Mouse (Mus musculus) forebrain, embryonic 13.5 days (tissue): Measurements from ENCODE around the gene Elmo3. TPM values are rescaled to one million over a fixed set of nuclear protein-coding genes. Genes with fewer than 3 reads are reported as not detected.
A peak's percentile ranks its signal among the peaks of the same experiment; 100 is the strongest.

ENCODE experiments used
- ATAC-seq: fragments of 200-750 bp; cut with Nextera tagmentation; 2 replicates; pipeline ENCODE4 v1.8.0; 2017
- H3K27ac ChIP-seq: fragments of 300-500 bp; sonication (generic); 2 replicates; pipeline ENCODE4 v1.5.1; 2015; ENCODE audit warnings: inconsistent platforms, mild to moderate bottlenecking, moderate library complexity
- H3K27me3 ChIP-seq: fragments of 300-500 bp; sonication (generic); 2 replicates; pipeline ENCODE4 v1.6.1; 2015; ENCODE audit warnings: mild to moderate bottlenecking, inconsistent platforms
- H3K36me3 ChIP-seq: fragments of 300-500 bp; sonication (generic); 2 replicates; pipeline ENCODE4 v1.6.1; 2015; ENCODE audit warnings: mild to moderate bottlenecking, inconsistent platforms; ENCODE audit not compliant: poor library complexity, severe bottlenecking
- H3K4me1 ChIP-seq: fragments of 300-500 bp; sonication (generic); 2 replicates; pipeline ENCODE4 v1.6.1; 2015; ENCODE audit warnings: inconsistent platforms
- H3K4me2 ChIP-seq: fragments of 300-500 bp; sonication (generic); 2 replicates; pipeline ENCODE4 v1.6.1; 2015; ENCODE audit warnings: inconsistent platforms, mild to moderate bottlenecking, moderate library complexity
- H3K4me3 ChIP-seq: fragments of 300-500 bp; sonication (generic); 2 replicates; pipeline ENCODE4 v1.5.1; 2015; ENCODE audit warnings: mild to moderate bottlenecking, inconsistent platforms
- H3K9ac ChIP-seq: fragments of 300-500 bp; sonication (generic); 2 replicates; pipeline ENCODE4 v1.6.1; 2015; ENCODE audit warnings: mild to moderate bottlenecking, inconsistent platforms
- H3K9me3 ChIP-seq: fragments of 300-500 bp; sonication (generic); replicated peaks from 2 replicates; pipeline ENCODE4 v1.6.1; 2016; ENCODE audit warnings: inconsistent platforms
- WGBS: fragments of 180-500 bp; shearing (Covaris S2); methylation state at CpG from one replicate; pipeline ENCODE4 v1.1.7; 2015; 5-methylcytosine and 5-hydroxymethylcytosine counted together
- polyA plus RNA-seq: library from polyadenylated mRNA; unstranded; fragments of >200 nt; fragmentation: Nextera tagmentation; extraction: Ambion mirVana; gene quantifications from 2 replicates; pipeline ENCODE4 v1.2.1, GENCODE M21; 2015

The Elmo3 gene
- polyA plus RNA-seq, 1 experiment from 2014 or later, result 0.75 TPM

DNA sequence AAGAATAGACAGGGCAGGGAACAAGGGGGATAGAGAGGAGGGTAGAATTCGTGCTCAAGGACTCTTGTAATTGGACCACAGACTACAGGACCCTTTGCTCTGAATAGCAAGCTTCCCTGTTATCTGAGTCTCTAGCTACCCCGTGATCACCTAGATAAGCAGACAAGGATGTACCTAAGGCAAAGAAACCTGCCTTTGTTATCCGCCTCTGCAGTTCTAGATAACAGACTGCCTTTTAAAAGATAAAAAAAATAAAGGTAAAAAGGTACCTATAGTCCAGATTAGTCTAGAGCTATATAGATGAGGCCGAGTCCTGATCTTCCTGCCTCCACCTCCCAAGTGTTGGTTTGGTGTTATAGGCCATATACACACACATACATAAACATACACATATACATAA lies 37.4 kb downstream of the Elmo3 start:
- ATAC-seq, result no peak
- peaks cover 23% of the 10 kb centered on the region for H3K4me1 ChIP-seq
- no peak overlapping the region for H3K4me2 ChIP-seq
- no peaks in the 10 kb centered on the region for H3K9me3 ChIP-seq
- H3K27ac ChIP-seq, result no peak overlapping the region
- no peak overlapping the region for H3K4me3 ChIP-seq
- H3K36me3 ChIP-seq, result no peaks in the 10 kb centered on the region
- peaks cover 10% of the 10 kb centered on the region; the same call in 1 of the 2 replicates for H3K27me3 ChIP-seq
- no peak overlapping the region for H3K9ac ChIP-seq
- 74% methylated on average over 4 of the region's 4 CpGs for WGBS

DNA sequence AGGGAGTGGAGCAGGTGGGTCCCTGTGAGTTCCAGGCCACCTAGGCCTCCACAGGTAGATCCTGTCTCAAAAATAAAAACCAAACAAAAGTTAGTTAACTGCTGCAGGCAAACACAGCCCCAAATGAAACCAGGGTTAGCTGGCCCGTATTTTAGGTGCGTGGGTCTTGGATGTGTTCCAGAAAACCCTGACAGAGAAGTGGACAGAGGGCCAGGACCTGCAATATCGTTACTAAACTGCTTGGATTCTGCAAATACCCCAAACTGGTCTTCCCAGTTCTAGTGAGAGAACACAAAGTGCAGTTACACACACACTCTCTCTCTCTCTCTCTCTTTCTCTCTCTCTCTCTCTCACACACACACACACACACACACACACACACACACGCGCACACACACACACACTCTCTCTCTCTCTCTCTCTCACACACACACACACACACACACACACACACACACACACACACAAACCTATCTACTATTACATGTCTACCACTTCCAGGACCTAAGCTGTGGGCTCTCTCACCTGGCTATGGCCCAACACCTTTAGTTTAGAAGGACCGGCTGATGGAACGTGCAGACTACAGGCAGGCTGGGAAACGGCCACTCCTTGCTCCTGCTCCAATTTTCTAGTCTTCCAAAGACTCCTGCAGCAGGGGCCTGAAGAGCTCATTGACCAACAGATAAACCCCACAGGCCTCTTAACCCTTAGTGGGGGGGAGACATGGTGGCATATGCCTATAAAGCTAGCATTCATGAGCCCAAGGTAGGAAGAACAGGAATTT lies 38.6 kb downstream of the Elmo3 start:
- Histone ChIP-seq H3K4me2 (no peak overlapping the region), H3K27ac (no peak overlapping the region), H3K4me3 (no peak overlapping the region), H3K4me1 (peaks cover 29% of the 10 kb centered on the region), H3K9me3 (no peaks in the 10 kb centered on the region), H3K27me3 (peaks cover 10% of the 10 kb centered on the region; the same call in 1 of the 2 replicates), H3K36me3 (no peaks in the 10 kb centered on the region), H3K9ac (peak overlapping the region; percentile 21; the same call in 1 of the 2 replicates)
- ATAC-seq, result no peak
- 73% methylated on average over 8 of the region's 8 CpGs for WGBS

DNA sequence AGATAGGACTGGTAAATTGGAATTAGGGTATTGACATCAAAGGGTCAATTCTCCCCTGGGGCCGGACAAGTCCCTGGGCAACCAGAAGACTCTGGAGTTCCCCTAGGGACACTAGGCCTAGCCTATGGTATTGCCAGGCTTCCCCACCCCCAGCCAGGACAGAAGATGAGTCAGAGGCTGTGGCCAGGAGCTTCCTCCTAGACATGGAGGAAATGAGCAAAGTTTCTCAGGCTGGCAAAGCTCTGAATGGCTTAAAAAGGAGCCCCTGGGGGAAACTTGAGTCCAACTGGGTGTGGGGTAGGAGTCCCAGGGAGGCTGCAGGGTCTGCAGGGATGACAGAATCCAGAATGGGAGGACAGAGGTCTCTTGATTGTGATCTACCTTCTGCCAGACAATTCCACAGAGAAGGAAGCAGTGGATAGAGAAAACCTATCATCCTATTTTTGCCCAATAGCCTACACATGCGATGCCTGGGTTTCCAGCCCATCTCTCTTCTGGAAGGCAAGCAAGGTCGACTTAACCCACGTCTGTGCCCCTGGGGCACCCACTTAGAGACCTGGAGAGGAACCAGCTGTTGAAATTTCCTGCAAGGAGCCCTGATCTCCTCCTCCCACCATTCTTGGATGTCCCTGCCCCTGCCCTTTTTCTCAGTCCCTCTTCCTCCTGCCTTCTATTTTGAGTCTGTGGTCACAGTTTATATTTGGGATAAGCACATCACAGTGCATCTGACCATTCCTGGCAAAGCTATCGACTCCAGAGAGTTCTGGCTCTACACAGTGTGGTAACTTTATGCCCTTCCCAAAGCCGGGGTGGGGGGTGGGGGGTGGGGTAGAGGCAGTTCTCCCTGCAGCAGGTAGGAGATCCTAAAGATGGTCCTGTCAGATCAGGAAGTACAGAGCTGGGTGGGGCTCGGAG lies 39.9 kb downstream of the Elmo3 start:
- Histone ChIP-seq H3K9ac (no peak overlapping the region), H3K36me3 (no peaks in the 10 kb centered on the region), H3K4me1 (peaks cover 40% of the 10 kb centered on the region), H3K27ac (no peak overlapping the region), H3K4me3 (no peak overlapping the region), H3K9me3 (no peaks in the 10 kb centered on the region), H3K27me3 (peaks cover 10% of the 10 kb centered on the region; the same call in 1 of the 2 replicates), H3K4me2 (no peak overlapping the region)
- 74% methylated on average over 7 of the region's 7 CpGs for WGBS
- no peak for ATAC-seq

DNA sequence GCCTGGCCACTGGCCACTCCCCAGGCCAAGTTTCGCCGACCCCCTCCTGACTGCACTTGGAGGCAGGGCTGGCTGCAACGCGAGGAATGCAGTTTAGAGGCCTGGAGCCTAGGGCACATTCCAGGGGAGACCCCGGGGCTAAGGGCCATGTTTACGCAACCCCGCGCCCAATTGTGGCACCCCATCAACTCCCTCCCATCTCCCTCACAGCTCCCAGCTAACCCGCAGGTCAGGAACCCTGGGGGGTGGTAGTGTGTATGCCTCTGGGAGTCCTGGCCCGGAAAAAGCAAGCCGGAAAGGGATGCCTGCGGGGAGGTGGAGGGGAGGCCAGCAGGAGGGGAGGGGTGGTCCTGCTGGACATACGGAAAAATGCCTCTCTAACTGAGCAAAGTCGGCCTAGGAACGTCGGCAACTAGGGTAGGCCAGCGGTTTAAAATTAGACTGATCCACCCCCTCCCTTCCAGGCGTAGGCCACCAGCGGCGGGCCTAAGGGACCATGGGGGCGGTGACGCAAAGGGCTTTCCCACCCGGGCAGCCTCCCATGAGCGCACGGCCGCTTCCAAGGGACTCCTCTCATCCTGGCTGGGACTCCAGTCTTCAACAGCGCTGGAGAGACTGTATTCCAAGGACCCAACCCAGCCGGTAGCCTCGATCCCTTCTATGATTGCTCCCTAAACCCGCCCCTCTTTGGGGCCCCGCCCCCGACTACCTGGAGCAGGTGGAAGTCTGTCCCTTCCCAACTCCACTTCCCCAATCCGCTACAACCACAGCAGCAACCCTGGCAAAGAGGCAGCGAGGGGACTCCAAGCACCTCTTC lies 41.4 kb downstream of the Elmo3 start:
- Histone ChIP-seq H3K27me3 (peaks cover 10% of the 10 kb centered on the region; the same call in 1 of the 2 replicates), H3K4me1 (peaks cover 42% of the 10 kb centered on the region), H3K4me3 (peak overlapping the region; percentile 76), H3K27ac (peak overlapping the region; percentile 65; the same call in 1 of the 2 replicates), H3K4me2 (peak overlapping the region; percentile 96), H3K9me3 (no peaks in the 10 kb centered on the region), H3K36me3 (no peaks in the 10 kb centered on the region), H3K9ac (peak overlapping the region; percentile 81)
- WGBS, result 2% methylated on average over 34 of the region's 34 CpGs
- peak; percentile 5 for ATAC-seq

DNA sequence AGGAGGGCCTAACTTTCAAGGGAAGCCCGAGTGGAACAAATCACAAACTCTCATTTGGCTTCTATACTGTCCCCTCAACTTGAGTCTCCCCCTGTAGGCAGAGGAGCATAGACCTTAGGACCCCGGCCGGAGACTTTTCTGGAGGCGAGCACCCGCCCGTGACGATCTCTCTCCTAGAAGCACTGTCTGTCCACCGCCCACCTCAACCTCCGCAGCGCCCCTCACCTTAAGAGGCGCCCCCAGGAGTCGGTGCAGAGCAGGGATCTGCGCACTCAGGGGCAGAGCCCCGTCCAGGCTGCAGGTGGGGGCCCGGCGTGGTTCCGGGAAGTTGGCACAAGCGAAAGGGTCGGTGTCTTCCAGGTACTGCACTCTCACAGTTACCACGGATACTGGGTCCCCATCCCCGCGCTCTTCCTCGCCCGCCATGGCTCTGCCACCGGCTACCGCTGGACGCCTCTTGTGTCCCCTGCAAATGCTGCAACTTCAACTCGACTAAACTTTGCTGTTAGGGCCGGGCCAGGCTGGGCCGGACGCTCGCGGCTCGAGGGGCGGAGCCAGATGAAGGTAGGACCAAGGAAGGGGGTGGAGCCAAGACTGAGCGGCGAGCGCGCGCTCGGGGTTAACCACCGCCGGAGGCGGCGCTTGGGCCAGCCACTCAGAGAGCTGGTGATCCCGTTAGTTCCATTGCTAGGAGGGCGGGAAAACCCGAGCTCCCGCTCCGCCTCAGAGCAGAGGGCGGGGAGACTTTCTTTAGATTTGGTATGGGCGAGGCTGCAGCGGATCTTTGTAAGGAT lies 42.2 kb downstream of the Elmo3 start, which contains the start of gene Fhod1:
TSS of gene Fhod1 (minus strand) at position 526 of the 794 bp plus-strand sequence.
- peaks cover 10% of the 10 kb centered on the region; the same call in 1 of the 2 replicates for H3K27me3 ChIP-seq
- no peaks in the 10 kb centered on the region for H3K36me3 ChIP-seq
- WGBS, result under 1% methylated on average over 53 of the region's 53 CpGs
- peak; percentile 91 for ATAC-seq
- H3K4me3 ChIP-seq, result peak within 1 kb of the TSS; percentile 76
- H3K4me1 ChIP-seq, result peaks cover 42% of the 10 kb centered on the region
- H3K9ac ChIP-seq, result peak within 1 kb of the TSS; percentile 81
- peak within 1 kb of the TSS; percentile 96 for H3K4me2 ChIP-seq
- peak within 1 kb of the TSS; percentile 65 for H3K27ac ChIP-seq
- no peaks in the 10 kb centered on the region for H3K9me3 ChIP-seq

DNA sequence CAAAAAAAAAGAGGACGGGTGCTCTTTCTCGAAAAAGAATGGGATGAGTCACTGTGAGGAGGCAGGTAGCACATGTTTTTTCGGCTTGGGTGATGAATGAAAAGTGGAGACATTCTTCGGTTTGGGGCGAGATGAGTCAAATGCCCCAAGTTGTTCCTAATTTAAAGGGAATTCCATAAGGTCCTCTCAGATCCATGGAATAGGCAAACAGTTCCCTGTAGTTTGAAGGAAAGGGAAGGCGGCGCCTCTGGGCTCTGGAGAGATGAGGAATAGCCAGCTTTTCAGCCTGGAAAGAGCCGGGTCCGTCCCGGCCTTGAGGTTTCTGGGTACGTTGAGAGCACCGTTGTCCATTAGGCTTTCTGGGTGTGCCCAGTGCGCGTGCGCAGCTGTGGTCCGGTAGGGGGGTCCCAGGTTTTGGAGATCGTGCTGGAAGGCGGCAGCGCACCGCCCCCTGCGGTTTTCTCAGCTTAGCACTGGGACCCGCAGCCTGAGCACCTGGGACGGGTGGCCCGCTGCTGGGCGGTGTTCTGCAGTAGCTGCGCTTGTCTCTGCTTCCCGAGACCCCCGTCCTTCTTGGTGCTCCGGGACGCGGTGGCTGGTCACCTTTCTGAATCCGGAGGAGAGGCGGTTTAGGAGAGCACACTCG lies 43.2 kb downstream of the Elmo3 start, which contains the start of gene Slc9a5:
TSS of gene Slc9a5 (plus strand) at position 394 of the 646 bp plus-strand sequence.
- WGBS, result under 1% methylated on average over 34 of the region's 34 CpGs
- H3K9me3 ChIP-seq, result no peaks in the 10 kb centered on the region
- peaks cover 10% of the 10 kb centered on the region; the same call in 1 of the 2 replicates for H3K27me3 ChIP-seq
- peak within 1 kb of the TSS; percentile 65 for H3K27ac ChIP-seq
- peak within 1 kb of the TSS; percentile 76 for H3K4me3 ChIP-seq
- peak; percentile 20 for ATAC-seq
- H3K9ac ChIP-seq, result peak within 1 kb of the TSS; percentile 81
- no peaks in the 10 kb centered on the region for H3K36me3 ChIP-seq
- H3K4me2 ChIP-seq, result peak within 1 kb of the TSS; percentile 96
- H3K4me1 ChIP-seq, result peaks cover 42% of the 10 kb centered on the region

DNA sequence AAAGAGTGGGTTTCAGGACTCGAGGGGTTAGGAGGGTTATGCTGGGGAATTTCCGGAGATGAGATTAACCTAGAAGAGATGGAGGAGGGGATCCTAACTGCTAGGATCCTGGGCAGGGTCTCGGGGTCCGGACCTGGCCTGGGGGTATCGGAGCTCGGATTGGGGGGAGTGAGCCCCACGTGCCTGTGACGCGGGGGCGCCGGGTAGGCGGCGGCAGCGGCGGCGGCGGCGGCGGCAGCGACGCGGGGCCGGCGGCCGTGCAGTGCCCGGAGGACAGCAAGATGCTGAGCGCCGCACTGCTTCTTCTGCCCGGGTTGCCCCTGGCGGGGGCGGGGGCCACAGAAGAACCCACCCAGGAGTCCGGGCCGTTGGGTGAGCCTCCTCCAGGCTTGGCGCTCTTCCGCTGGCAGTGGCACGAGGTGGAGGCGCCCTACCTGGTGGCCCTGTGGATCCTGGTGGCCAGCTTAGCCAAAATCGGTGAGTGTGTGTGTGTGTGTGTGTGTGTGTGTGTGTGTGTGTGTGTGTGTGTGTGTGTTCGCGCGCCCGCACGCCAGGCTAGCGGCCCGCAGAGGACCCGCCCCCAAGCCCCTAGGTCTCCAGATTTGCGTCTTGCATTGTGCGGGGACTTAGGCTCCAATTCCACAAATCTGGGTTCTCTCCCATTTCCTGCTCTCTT lies 43.8 kb downstream of the Elmo3 start:
- peak; percentile 32 for ATAC-seq
- Histone ChIP-seq H3K27me3 (peaks cover 10% of the 10 kb centered on the region; the same call in 1 of the 2 replicates), H3K4me2 (peak overlapping the region; percentile 96), H3K4me1 (peaks cover 42% of the 10 kb centered on the region), H3K4me3 (peak overlapping the region; percentile 76), H3K9ac (peak overlapping the region; percentile 81), H3K27ac (0 out of 2 replicates have a peak overlapping the region, but pooled peaks have one; percentile 65), H3K36me3 (no peaks in the 10 kb centered on the region), H3K9me3 (no peaks in the 10 kb centered on the region)
- WGBS, result 0% methylated on average over 31 of the region's 48 CpGs

DNA sequence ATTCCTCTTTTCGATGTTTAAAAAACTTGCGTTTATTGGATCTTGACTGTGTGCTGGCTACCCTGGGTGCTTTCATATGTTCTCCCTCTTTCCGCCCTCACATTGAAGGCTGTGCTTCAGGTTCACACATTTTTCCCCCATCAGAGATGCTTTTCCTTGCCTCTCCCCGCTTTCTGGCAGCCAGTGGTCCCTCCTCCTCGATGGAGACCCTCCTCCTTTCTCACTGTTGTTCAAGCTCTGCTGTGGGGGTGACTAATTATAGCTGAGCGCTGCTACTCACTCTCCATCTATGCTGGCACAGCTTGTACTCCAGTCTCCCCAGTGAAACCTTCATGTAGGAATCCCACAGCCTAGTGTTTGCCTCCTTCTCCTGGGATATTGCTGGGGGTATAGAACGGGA lies 44.8 kb downstream of the Elmo3 start:
- Histone ChIP-seq H3K9ac (peak overlapping the region; percentile 81), H3K9me3 (no peaks in the 10 kb centered on the region), H3K4me3 (peak overlapping the region; percentile 76), H3K4me1 (peaks cover 42% of the 10 kb centered on the region), H3K27me3 (peaks cover 10% of the 10 kb centered on the region; the same call in 1 of the 2 replicates), H3K27ac (peak overlapping the region; percentile 45; the same call in 1 of the 2 replicates), H3K36me3 (0 out of 2 replicates have a peak, but pooled peaks cover 2% of the 10 kb centered on the region), H3K4me2 (peak overlapping the region; percentile 96)
- no peak for ATAC-seq
- 31% methylated on average over 7 of the region's 7 CpGs for WGBS

DNA sequence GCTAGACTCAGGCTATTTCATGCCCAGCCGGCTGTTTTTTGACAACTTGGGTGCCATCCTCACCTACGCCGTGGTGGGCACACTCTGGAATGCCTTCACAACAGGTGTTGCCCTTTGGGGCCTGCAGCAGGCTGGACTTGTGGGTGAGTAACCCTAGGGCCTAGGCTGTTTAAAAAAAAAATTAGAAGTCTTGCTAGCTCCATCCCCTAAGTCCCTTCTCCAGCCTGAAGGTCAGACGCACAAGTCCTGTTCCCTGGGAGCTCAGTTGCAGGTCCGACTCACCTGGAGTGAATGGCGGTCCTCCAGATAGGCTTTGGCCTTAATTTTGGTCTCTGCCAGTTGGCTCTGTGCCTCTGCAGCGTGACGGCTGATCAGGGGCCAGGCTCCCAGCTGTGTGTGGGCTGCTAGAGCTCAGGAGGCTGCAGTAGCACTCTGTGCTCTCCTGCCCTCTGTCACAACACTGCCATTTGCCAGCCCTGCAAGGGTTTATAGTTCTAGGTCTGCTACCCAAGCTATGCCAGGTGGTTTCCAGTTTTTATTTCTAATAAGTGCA lies 48.3 kb downstream of the Elmo3 start:
- peaks cover 27% of the 10 kb centered on the region for H3K36me3 ChIP-seq
- H3K4me1 ChIP-seq, result peaks cover 20% of the 10 kb centered on the region
- no peaks in the 10 kb centered on the region for H3K27me3 ChIP-seq
- H3K9me3 ChIP-seq, result no peaks in the 10 kb centered on the region
- H3K9ac ChIP-seq, result no peak overlapping the region
- WGBS, result 81% methylated on average over 8 of the region's 8 CpGs
- no peak for ATAC-seq
- no peak overlapping the region for H3K27ac ChIP-seq
- no peak overlapping the region for H3K4me3 ChIP-seq
- no peak overlapping the region for H3K4me2 ChIP-seq

DNA sequence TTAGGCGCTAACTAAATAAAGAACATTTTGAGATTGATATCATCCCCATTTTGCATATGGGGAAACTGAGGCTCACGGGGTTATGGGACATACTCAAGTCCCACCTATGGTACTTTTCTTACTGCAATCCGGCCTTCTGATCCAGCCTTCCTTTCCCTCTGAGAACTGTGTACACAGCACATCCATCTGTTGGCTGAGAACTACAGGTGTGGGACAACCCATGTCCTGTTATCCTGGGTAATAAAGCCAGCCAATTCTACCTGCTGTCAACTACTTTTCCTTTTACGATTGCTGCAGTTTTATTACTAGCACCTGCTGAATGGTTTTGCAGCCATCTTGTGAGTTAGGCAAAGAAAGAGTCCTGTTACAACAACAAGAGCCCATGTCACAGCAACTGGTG lies 49.1 kb downstream of the Elmo3 start:
- H3K9ac ChIP-seq, result no peak overlapping the region
- no peaks in the 10 kb centered on the region for H3K27me3 ChIP-seq
- no peak overlapping the region for H3K4me3 ChIP-seq
- H3K4me2 ChIP-seq, result no peak overlapping the region
- 95% methylated on average over 4 of the region's 4 CpGs for WGBS
- H3K27ac ChIP-seq, result no peak overlapping the region
- peaks cover 30% of the 10 kb centered on the region for H3K36me3 ChIP-seq
- H3K9me3 ChIP-seq, result no peaks in the 10 kb centered on the region
- ATAC-seq, result no peak
- peaks cover 17% of the 10 kb centered on the region for H3K4me1 ChIP-seq
